Mouse (Mus musculus): ENCODE data around the gene H1fx.
"Not testable (repeated sequence)": the region's sequence is repeated elsewhere in the genome, so short reads cannot be mapped to it uniquely, and the experiment has no call there.

Gene H1fx

DNA sequence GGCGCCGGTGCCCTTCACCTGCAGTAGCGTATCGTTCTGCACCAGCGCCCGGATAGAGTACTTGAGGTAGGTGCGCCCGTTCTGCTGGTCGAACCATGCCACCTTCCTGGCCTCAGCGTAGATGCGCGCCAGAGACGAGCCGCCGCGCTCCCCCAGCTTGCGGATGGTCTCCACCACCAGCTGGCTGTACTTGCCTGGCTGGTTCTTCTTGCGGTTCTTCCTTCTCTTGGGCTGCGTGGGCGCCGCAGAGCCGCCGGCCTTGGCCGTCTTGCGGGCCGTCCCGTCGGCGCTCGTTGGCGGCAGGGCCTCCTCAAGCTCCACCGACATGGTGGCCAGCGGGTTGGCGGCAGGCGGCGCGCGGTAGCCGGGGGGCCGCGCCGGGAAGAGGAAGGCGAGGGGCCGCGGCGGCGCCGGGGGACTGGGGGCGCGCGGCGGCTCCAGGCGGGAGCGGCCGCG is 379 bp downstream of the H1fx start:
- DNase-seq (ENCODE audit: low read depth, low spot score): no peak

GRCm38 (mm10) chr6:87980374-87981029 is 935 bp downstream of the H1fx start:
- DNase-seq (ENCODE audit: low read depth, low spot score): peak; percentile 26

DNA sequence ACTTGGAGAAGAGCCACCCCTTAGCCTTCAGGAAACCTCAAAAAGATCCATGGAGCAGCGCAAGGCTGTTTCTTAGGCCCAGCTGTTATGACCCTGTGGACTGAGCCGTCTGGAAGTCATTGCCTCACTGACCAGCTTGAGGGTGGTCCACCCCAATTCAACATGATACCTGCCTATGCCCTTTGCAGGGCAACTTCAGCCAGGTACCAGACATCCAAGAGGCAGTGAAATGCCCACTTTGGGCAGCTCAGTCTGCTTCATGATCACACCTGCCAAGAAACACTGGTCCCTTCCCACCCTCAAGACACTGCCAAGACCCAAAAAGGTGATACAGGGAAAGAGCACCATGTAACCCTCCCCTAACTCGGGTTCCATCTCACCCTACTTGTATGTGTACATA is 1.7 kb downstream of the H1fx start:
- DNase-seq (ENCODE audit: low read depth, low spot score): no peak

- DNase-seq (ENCODE audit: low read depth, low spot score): no peak
Measured at GRCm38 (mm10) chr6:87970041-87970440, 11.4 kb downstream of the H1fx start.

- DNase-seq (ENCODE audit: low read depth, low spot score): not testable (repeated sequence)
Measured at GRCm38 (mm10) chr6:87962457-87962856, 19.0 kb downstream of the H1fx start.

DNA sequence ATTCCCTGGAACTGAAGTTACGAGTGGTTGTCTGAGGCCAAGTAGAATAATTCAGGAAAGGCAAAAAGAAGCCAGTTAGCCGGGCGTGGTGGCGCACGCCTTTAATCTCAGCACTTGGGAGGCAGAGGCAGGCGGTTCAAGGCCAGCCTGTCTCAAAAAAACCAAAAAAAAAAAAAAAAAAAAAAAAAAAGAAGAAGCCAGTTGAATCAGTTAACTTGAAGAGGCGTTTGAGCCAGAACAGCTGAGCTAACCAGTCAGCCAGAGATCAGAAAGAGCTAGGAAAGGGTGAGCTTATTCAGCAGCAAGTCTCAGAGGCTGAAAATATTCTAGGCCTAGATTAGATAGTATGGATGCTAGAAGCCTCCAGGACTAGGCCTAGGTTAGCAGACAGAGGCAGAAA is 39.3 kb downstream of the H1fx start:
- no peak for DNase-seq (ENCODE audit: low read depth, low spot score)

DNA sequence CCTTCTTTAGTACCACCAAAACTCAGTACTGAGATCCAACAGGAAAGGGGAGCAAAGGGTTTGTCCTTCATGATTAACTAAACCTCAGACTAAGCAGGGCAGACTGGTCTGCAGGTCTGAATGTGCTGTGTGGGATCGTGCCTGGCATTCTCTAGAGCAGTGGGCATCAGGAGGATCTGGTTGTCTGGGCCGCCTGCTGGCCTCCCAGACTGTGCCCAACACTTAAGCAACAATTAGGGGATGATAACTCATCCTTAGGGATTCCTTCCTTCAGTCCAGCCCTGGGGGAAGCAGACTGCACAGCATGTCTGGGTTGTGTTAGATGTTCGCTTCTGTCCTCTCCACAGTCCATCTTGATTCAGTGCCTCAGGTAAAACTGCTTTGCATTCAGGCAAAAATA is 42.5 kb downstream of the H1fx start:
- no peak for DNase-seq (ENCODE audit: low read depth, low spot score)

GRCm38 (mm10) chr6:87937178-87937788 is 44.2 kb downstream of the H1fx start:
- DNase-seq (ENCODE audit: low read depth, low spot score): no peak

DNA sequence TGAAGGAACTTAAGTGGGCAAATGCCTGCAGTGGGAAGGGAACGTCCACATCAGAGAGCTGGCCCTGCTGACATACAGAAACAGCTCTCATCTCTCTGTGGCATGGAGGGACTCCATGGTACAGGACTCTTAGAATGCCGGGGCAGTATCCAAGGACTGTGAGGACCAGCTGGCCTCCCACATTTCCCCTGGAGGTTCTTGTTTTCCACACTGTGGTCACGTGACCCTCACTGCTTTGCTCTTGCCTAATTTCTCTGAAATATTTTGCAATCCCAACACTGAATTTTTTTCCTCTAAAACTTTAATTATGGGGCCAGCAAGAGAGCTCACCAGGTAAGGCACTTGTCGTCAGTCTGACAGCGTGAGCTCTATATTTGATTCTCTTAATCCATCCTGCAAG is 46.4 kb downstream of the H1fx start:
- DNase-seq (ENCODE audit: low read depth, low spot score): no peak

Data from CD4-positive helper T cell, adult 2 months (primary cell).